Mouse (Mus musculus) midbrain, embryonic 15.5 days (tissue): ENCODE data around the gene Npas2. TPM values are rescaled to one million over a fixed set of nuclear protein-coding genes. Genes with fewer than 3 reads are reported as not detected.

ENCODE experiments used
- ATAC-seq: fragments of 200-750 bp; cut with Nextera tagmentation; replicated peaks from 2 replicates; pipeline ENCODE4 v1.8.0; 2017; ENCODE audit warnings: moderate TSS enrichment
- H3K27ac ChIP-seq: fragments of 300-500 bp; sonication (generic); 2 replicates; pipeline ENCODE4 v1.5.1; 2015; ENCODE audit warnings: mild to moderate bottlenecking, inconsistent platforms
- H3K27me3 ChIP-seq: fragments of 300-500 bp; sonication (generic); replicated peaks from 2 replicates; pipeline ENCODE4 v1.6.1; 2015; ENCODE audit warnings: inconsistent platforms
- H3K36me3 ChIP-seq: fragments of 300-500 bp; sonication (generic); replicated peaks from 2 replicates; pipeline ENCODE4 v1.6.1; 2015; ENCODE audit warnings: inconsistent platforms
- H3K4me1 ChIP-seq: fragments of 300-500 bp; sonication (generic); 2 replicates; pipeline ENCODE4 v1.6.1; 2015; ENCODE audit warnings: inconsistent platforms
- H3K4me2 ChIP-seq: fragments of 300-500 bp; sonication (generic); 2 replicates; pipeline ENCODE4 v1.6.1; 2015; ENCODE audit warnings: inconsistent platforms, mild to moderate bottlenecking, moderate library complexity
- H3K4me3 ChIP-seq: fragments of 300-500 bp; sonication (generic); 2 replicates; pipeline ENCODE4 v1.5.1; 2015; ENCODE audit warnings: mild to moderate bottlenecking, inconsistent platforms
- H3K9ac ChIP-seq: fragments of 300-500 bp; sonication (generic); 2 replicates; pipeline ENCODE4 v1.6.1; 2015; ENCODE audit warnings: mild to moderate bottlenecking, inconsistent platforms
- H3K9me3 ChIP-seq: fragments of 300-500 bp; sonication (generic); 2 replicates; pipeline ENCODE4 v1.6.1; 2016; ENCODE audit warnings: inconsistent platforms
- WGBS: fragments of 180-500 bp; shearing (Covaris S2); methylation state at CpG from one replicate; pipeline ENCODE4 v1.1.7; 2015; ENCODE audit warnings: mixed read lengths; 5-methylcytosine and 5-hydroxymethylcytosine counted together
- polyA plus RNA-seq: library from polyadenylated mRNA; unstranded; fragments of >200 nt; fragmentation: Nextera tagmentation; extraction: Ambion mirVana; gene quantifications from 2 replicates; pipeline ENCODE4 v1.2.1, GENCODE M21; 2015

Gene Npas2
- polyA plus RNA-seq, 1 experiment from 2014 or later, result 0.65 TPM

- Histone ChIP-seq H3K4me3 (no peak overlapping the region), H3K4me2 (no peak overlapping the region), H3K4me1 (peaks cover 12% of the 10 kb centered on the region), H3K9ac (no peak overlapping the region), H3K36me3 (peaks cover 34% of the 10 kb centered on the region; the same call in 1 of the 2 replicates), H3K9me3 (no peaks in the 10 kb centered on the region), H3K27me3 (no peaks in the 10 kb centered on the region), H3K27ac (no peak overlapping the region)
- 76% methylated on average over 4 of the region's 4 CpGs for WGBS
- no peak for ATAC-seq
Measured at GRCm38 (mm10) chr1:39373378-39373777, 179.8 kb downstream of the Npas2 start.

GRCm38 (mm10) chr1:39374231-39374809 is 180.8 kb downstream of the Npas2 start:
- Histone ChIP-seq H3K9ac (no peak overlapping the region), H3K27ac (no peak overlapping the region), H3K36me3 (peaks cover 34% of the 10 kb centered on the region; the same call in 1 of the 2 replicates), H3K27me3 (no peaks in the 10 kb centered on the region), H3K4me2 (no peak overlapping the region), H3K4me3 (no peak overlapping the region), H3K9me3 (no peaks in the 10 kb centered on the region), H3K4me1 (peaks cover 5% of the 10 kb centered on the region)
- no peak for ATAC-seq
- WGBS, result 88% methylated on average over 5 of the region's 5 CpGs

GRCm38 (mm10) chr1:39376121-39376520 is 182.6 kb downstream of the Npas2 start:
- Histone ChIP-seq H3K27ac (no peak overlapping the region), H3K27me3 (no peaks in the 10 kb centered on the region), H3K4me2 (no peak overlapping the region), H3K9me3 (no peaks in the 10 kb centered on the region), H3K4me3 (no peak overlapping the region), H3K4me1 (no peaks in the 10 kb centered on the region), H3K9ac (no peak overlapping the region), H3K36me3 (peaks cover 22% of the 10 kb centered on the region; the same call in 1 of the 2 replicates)
- no peak for ATAC-seq
- WGBS, result 87% methylated on average over 7 of the region's 7 CpGs

- no peak overlapping the region for H3K9ac ChIP-seq
- no peak overlapping the region for H3K4me3 ChIP-seq
- H3K9me3 ChIP-seq, result no peaks in the 10 kb centered on the region
- no peaks in the 10 kb centered on the region for H3K4me1 ChIP-seq
- no peak overlapping the region for H3K4me2 ChIP-seq
- H3K36me3 ChIP-seq, result peaks cover 15% of the 10 kb centered on the region; the same call in 1 of the 2 replicates
- no peak for ATAC-seq
- H3K27me3 ChIP-seq, result no peaks in the 10 kb centered on the region
- H3K27ac ChIP-seq, result no peak overlapping the region
- 93% methylated on average over 9 of the region's 9 CpGs for WGBS
Measured at GRCm38 (mm10) chr1:39376726-39377240, 183.3 kb downstream of the Npas2 start.

DNA sequence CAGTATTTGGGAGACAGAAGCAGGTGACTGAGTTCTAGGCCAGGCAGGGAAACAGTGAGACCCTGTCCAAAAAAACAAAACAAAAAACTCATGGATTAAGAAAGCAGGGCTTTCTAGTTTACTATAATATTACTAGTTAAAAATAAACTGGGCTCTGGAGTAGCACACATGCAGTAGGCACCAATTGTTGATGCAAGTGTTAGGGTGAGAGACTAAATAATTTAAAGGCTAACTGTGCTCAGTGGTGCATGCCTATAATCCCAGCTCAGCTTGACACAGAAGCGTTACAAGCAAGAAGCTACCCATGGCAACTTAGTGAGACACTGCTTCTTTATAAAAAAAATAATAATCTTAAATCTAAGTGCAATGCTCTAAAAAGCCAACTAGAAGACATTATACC is 185.0 kb downstream of the Npas2 start:
- Histone ChIP-seq H3K4me3 (no peak overlapping the region), H3K4me1 (no peaks in the 10 kb centered on the region), H3K27me3 (no peaks in the 10 kb centered on the region), H3K9ac (no peak overlapping the region), H3K27ac (no peak overlapping the region), H3K36me3 (no peaks in the 10 kb centered on the region), H3K4me2 (no peak overlapping the region), H3K9me3 (no peaks in the 10 kb centered on the region)
- no peak for ATAC-seq
- 27% methylated on average over 1 of the region's 1 CpGs for WGBS

GRCm38 (mm10) chr1:39379021-39379420 is 185.5 kb downstream of the Npas2 start:
- Histone ChIP-seq H3K36me3 (no peaks in the 10 kb centered on the region), H3K4me1 (no peaks in the 10 kb centered on the region), H3K4me3 (no peak overlapping the region), H3K27ac (no peak overlapping the region), H3K4me2 (no peak overlapping the region), H3K9me3 (no peaks in the 10 kb centered on the region), H3K9ac (no peak overlapping the region), H3K27me3 (no peaks in the 10 kb centered on the region)
- no peak for ATAC-seq
- 78% methylated on average over 5 of the region's 5 CpGs for WGBS

DNA sequence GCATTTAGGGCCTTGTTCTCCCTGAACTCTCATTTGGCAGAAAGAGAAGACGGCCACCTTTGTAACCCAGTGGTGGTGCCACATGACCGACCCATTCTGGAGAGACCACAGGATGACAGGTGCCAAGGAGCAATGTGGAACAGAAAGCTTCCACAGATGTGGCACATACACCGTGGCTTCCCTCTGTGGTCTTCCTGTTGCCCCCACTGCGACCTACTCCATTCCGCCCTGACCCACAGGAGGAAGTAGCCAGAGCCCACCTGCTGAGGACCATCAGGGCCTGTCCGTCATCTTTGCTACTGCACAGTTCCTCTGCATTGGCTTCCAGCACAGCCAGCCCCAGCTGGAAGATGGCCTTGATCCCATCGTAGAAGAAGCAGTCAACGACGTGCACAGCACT is 187.5 kb downstream of the Npas2 start:
- no peak for ATAC-seq
- Histone ChIP-seq H3K27me3 (no peaks in the 10 kb centered on the region), H3K4me3 (no peak overlapping the region), H3K9me3 (no peaks in the 10 kb centered on the region), H3K4me2 (no peak overlapping the region), H3K4me1 (no peaks in the 10 kb centered on the region), H3K9ac (no peak overlapping the region), H3K27ac (no peak overlapping the region), H3K36me3 (no peaks in the 10 kb centered on the region)
- 90% methylated on average over 9 of the region's 9 CpGs for WGBS

GRCm38 (mm10) chr1:39384914-39385313 is 191.4 kb downstream of the Npas2 start:
- Histone ChIP-seq H3K36me3 (no peaks in the 10 kb centered on the region), H3K4me3 (no peak overlapping the region), H3K27ac (no peak overlapping the region), H3K9ac (no peak overlapping the region), H3K9me3 (no peaks in the 10 kb centered on the region), H3K4me1 (no peaks in the 10 kb centered on the region), H3K27me3 (no peaks in the 10 kb centered on the region), H3K4me2 (no peak overlapping the region)
- 84% methylated on average over 9 of the region's 9 CpGs for WGBS
- no peak for ATAC-seq

GRCm38 (mm10) chr1:39386456-39386855 is 192.9 kb downstream of the Npas2 start:
- no peaks in the 10 kb centered on the region for H3K36me3 ChIP-seq
- no peak overlapping the region for H3K27ac ChIP-seq
- 77% methylated on average over 3 of the region's 3 CpGs for WGBS
- H3K4me3 ChIP-seq, result no peak overlapping the region
- no peaks in the 10 kb centered on the region for H3K4me1 ChIP-seq
- H3K4me2 ChIP-seq, result no peak overlapping the region
- no peak overlapping the region for H3K9ac ChIP-seq
- H3K9me3 ChIP-seq, result no peaks in the 10 kb centered on the region
- no peak for ATAC-seq
- no peaks in the 10 kb centered on the region for H3K27me3 ChIP-seq

GRCm38 (mm10) chr1:39387497-39387896 is 194.0 kb downstream of the Npas2 start:
- Histone ChIP-seq H3K9ac (no peak overlapping the region), H3K4me2 (no peak overlapping the region), H3K4me1 (no peaks in the 10 kb centered on the region), H3K9me3 (no peaks in the 10 kb centered on the region), H3K27ac (no peak overlapping the region), H3K36me3 (no peaks in the 10 kb centered on the region), H3K27me3 (no peaks in the 10 kb centered on the region), H3K4me3 (no peak overlapping the region)
- no peak for ATAC-seq
- WGBS, result 83% methylated on average over 4 of the region's 4 CpGs

- no peak for ATAC-seq
- Histone ChIP-seq H3K4me3 (no peak overlapping the region), H3K36me3 (no peaks in the 10 kb centered on the region), H3K4me1 (no peaks in the 10 kb centered on the region), H3K9ac (no peak overlapping the region), H3K4me2 (no peak overlapping the region), H3K27me3 (no peaks in the 10 kb centered on the region), H3K27ac (no peak overlapping the region), H3K9me3 (no peaks in the 10 kb centered on the region)
- 82% methylated on average over 2 of the region's 2 CpGs for WGBS
Measured at GRCm38 (mm10) chr1:39388163-39388562, 194.6 kb downstream of the Npas2 start.

DNA sequence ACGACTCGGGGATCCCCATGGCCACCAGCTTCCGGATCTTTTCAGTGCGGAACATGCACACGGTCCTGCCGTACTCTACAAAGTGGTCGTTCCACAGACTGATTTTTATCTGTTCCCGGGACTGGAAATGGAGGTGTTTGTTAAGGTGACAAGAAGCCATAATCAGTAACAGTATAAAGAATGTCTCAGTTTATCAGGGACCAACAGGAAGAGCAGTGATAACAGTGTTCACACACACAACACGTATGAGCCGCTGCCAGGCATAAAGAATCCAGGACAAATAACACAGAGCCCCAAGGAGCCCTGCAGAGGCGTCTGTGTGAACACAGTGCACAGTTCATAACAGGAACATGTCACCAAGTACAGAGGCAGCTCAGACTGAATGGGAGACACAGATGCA is 195.8 kb downstream of the Npas2 start:
- H3K27me3 ChIP-seq, result no peaks in the 10 kb centered on the region
- H3K9ac ChIP-seq, result no peak overlapping the region
- no peak for ATAC-seq
- no peaks in the 10 kb centered on the region for H3K36me3 ChIP-seq
- H3K27ac ChIP-seq, result no peak overlapping the region
- 95% methylated on average over 11 of the region's 11 CpGs for WGBS
- H3K9me3 ChIP-seq, result no peaks in the 10 kb centered on the region
- no peak overlapping the region for H3K4me2 ChIP-seq
- H3K4me3 ChIP-seq, result no peak overlapping the region
- no peaks in the 10 kb centered on the region for H3K4me1 ChIP-seq

- Histone ChIP-seq H3K9me3 (no peaks in the 10 kb centered on the region), H3K27me3 (no peaks in the 10 kb centered on the region), H3K36me3 (no peaks in the 10 kb centered on the region), H3K4me2 (no peak overlapping the region), H3K4me1 (no peaks in the 10 kb centered on the region), H3K4me3 (no peak overlapping the region), H3K9ac (no peak overlapping the region), H3K27ac (no peak overlapping the region)
- ATAC-seq, result peak; percentile 40; the same call in 1 of the 2 replicates
- WGBS, result 88% methylated on average over 6 of the region's 6 CpGs
Measured at GRCm38 (mm10) chr1:39391652-39392051, 198.1 kb downstream of the Npas2 start.
